Mouse (Mus musculus): ENCODE data around the gene Slc27a1.

The Slc27a1 gene

GRCm38 (mm10) chr8:71586891-71587290 lies 18.2 kb downstream of the Slc27a1 start:
- DNase-seq (ENCODE audit: low spot score): no peak

DNA sequence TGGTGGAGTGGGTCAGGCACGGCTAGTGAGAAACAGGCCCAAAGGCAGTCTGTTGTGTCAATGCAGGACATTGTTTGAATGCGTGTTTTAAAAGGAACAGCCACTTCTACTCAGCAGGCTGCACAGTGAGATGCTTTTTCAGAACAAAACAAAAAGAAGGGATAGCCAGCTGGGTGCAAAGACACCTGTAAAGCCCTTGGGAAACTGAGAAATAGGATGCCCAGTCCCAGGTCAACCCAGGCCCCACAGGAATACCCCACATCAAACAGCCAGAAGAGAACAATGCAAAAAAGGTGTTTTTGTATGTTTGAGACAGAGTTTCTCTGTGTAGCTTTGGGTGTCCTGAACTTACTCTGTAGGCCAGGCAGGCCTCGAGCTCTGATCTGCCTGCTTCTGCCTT lies 20.1 kb downstream of the Slc27a1 start:
- DNase-seq (ENCODE audit: low spot score): no peak

- no peak for DNase-seq (ENCODE audit: low spot score)
Measured at GRCm38 (mm10) chr8:71591017-71591416, 22.3 kb downstream of the Slc27a1 start.

DNA sequence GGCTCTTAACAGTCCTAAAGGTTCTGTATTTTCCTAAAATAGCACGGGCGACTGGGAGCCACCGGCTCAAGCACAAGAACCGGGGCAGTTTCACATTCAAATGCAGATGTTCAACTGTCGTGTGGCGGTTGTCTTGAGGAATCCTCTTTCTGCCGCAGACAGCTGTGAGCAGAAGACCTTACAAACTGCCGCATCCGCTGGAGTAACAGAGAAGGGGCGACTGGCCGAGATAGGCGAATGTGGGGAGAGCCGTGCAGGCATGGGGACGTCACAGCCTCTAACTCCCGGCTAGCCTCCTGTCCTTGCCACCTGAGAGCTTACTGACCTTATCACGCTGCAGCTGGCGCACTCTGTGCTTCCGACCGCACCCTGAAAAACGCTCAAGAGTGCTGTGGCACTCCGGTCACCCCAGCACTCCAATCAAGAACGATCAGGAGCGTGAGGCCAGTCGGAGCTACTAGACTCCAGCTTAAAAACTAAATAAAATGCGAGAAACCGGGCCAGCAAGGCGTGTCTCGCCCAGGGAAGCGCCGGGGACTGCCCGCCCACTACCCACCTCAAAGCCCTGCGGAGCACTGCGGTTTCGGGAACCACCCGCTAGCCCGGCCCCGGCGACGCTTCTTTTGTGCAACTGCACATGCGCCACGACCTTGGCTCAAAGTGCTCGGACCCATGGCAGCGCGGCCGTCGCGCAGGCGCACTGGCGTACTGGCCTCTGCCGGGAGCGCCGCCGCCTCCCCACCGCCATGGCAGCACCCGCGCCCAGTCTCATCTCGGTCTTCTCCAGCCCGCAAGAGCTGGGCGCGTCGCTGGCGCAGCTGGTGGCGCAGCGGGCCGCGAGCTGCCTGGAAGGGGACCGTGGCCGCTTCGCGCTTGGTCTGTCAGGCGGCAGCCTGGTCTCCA lies 23.0 kb downstream of the Slc27a1 start, which contains the start of gene Pgls:
Gene Pgls, plus strand, starts transcription at position 706 of the 903 bp plus-strand sequence.
- peak; percentile 96 for DNase-seq (ENCODE audit: low spot score)

GRCm38 (mm10) chr8:71592374-71593170 lies 23.9 kb downstream of the Slc27a1 start:
- DNase-seq (ENCODE audit: low spot score): peak; percentile 89

DNA sequence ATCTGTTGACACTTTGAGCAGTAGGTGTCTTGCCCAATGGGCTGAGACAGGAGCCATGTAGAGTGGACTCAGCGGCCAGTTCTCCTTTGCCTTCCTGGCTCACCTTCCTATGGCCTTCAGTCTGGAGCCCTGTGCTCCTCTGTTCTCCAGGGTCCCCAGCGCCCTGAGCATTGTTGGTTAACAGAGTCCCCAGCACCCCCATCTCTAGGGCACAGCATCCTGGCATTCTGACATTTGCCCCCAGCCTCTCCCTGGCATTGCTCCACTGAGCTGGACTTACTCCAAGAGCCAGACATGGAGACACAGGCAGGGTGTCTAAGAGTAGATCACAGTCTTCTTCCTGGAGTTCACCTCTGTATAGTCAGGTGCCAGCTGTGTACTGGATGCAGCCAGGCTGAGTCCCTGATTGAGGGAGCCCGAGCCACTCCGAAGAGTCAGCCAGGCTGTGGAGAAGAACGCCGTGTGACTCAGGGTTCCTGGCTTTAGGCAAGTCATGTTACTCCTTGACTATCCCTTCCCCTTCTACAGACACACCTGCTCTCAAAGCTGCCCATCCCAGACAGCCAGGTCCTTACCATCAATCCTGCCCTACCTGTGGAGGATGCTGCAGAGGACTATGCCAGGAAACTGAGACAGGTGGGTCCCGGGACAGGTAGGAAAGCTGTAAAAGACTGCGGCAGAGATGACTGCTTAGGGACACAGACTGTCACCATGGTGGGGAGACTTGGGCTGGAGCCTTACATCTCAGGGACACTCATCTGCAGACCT lies 25.1 kb downstream of the Slc27a1 start:
- DNase-seq (ENCODE audit: low spot score): no peak

DNA sequence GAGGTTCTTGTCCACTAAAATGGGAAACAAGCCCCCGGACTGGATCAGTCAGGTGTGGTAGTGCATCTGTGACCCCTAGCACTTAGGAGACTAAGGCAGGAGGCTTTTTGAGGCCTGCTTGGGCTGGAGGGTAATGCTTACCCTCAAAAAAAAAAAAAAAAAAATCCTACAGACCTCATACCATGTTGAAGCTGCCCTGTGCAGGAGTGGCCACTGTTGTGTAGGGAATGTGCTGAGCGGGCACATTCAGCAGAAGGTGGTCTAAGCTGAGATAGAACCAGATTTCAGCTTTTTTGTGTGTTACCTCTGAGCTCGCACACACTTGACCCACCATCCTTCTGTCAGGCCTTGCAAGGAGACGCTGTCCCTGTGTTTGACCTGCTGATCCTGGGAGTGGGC lies 25.6 kb downstream of the Slc27a1 start:
- no peak for DNase-seq (ENCODE audit: low spot score)

GRCm38 (mm10) chr8:71595862-71596261 lies 27.2 kb downstream of the Slc27a1 start:
- peak; percentile 91 for DNase-seq (ENCODE audit: low spot score)

DNA sequence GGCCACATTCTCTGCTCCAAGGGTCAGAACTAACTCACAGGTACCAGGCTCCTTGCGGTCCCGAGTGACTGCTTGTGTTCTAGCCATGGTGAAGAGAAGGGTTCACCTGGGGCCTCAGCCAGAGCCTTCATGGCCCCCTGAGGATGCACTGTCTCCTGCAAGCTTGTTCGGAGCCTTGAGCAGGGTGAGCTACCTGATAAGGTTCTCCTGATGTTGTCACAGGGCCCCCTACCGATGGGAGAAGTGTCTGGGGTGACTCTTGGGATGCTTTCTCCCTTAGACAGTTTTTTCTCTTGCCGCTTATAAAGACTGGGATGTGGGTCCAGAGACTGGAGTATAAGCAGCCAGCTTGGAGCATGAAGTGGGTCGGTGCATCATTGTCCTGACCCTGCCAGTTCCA lies 27.7 kb downstream of the Slc27a1 start:
- DNase-seq (ENCODE audit: low spot score): no peak

DNA sequence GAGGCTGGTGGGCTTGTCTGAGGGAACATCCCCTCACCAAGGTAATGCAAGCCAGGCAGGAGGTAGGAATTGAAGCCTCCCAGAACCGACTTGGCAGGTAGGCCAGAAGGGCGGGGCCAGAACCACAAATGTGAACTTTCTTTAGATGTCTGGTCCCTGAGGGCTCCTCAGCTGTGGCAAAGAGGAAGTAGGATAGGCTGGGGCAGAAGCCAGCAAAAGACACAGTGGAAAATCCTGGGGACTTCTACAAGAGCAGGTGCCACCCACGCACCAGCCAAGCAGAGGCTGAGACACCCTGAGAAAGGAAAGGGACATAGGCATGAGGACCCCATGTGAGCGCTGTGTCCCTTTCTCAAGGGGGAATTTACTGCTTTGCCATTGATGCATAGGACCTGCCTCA lies 28.1 kb downstream of the Slc27a1 start:
- no peak for DNase-seq (ENCODE audit: low spot score)

- no peak for DNase-seq (ENCODE audit: low spot score)
Measured at GRCm38 (mm10) chr8:71597451-71597850, 28.8 kb downstream of the Slc27a1 start, which contains the start of gene Fam129c. TSS of gene Fam129c (plus strand) at chr8:71597648.

DNA sequence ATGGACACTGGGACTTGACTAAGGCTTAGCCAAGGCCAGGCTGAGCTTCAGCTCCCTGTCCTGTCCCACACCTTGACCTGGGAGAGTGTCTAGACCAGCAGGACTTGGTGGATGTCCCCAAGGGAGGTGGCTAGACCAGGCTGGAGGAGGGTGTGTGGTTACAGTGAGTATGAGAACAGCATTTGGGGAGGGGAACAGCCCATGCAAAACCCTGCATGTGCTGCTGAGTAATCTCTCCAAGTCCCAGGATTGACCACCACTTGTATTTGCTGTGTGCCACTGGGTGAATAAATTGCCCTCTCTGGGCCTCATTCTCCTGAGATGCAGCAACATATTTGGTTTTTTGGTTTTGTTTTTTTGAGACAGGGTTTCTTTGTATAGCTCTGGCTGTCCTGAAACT lies 29.7 kb downstream of the Slc27a1 start:
- no peak for DNase-seq (ENCODE audit: low spot score)

GRCm38 (mm10) chr8:71598841-71599240 lies 30.2 kb downstream of the Slc27a1 start:
- no peak for DNase-seq (ENCODE audit: low spot score)

GRCm38 (mm10) chr8:71601939-71602665 lies 33.4 kb downstream of the Slc27a1 start:
- no peak for DNase-seq (ENCODE audit: low spot score)

GRCm38 (mm10) chr8:71602666-71603334 lies 34.1 kb downstream of the Slc27a1 start:
- no peak for DNase-seq (ENCODE audit: low spot score)

- no peak for DNase-seq (ENCODE audit: low spot score)
Measured at GRCm38 (mm10) chr8:71604021-71604420, 35.3 kb downstream of the Slc27a1 start.

DNA sequence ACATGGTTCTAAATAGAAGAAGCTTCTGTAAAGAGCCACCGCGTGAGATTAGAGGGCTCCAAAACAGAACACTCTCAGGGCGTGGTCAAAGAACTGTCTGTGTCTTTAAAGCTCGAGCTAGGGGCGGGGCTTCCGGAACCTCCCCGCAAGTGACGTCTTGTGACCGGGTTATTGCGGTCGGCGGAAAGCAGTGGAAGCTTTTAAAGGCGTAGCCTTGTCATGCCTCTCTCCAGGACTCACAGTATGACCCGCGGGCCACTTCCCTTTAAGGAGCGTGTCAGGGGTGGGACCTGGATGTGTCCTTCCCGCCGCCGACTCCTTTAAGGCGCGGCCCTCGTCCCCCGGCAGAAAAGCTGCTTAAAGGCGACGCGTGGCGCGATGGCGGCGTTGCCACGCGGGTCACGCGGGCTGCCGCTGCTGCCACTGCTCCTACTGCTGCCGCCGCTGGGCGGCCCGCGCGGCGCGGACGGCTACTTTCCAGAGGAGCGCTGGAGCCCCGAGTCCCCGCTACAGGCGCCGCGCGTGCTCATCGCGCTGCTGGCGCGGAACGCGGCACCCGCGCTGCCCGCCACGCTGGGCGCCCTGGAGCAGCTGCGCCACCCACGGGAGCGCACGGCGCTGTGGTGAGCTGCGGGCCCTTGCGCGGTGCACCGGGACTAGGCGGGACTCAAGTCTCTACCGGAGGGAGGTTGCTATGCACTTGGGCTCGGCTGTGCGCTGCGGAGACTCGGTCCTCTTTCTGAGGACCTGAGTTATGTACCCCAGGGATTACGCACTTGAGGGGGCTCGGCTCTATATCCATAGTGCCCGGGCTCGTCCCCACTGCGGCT lies 42.4 kb downstream of the Slc27a1 start, which contains the start of gene Colgalt1:
Gene Colgalt1, plus strand, starts transcription at position 177 of the 830 bp plus-strand sequence.
- peak; percentile 99 for DNase-seq (ENCODE audit: low spot score)

DNA sequence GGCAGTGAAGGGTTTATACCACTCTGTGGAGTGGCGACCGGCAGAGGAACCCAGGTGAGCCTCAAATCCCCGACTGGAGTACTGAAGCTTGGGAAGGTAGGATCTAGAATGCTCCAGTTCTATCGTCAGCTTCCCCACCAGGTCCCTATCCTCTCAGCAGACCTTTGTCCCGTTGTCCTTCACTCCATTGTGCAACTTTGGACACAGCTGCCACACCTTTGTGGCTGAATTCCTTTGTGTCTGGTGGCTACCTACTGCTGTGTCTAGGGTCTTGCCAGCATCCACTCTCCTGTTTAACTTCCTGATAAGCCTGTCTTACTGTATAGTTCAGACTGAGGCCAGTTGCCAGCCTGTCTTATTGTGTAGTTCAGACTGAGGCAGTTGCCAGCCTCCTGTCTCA lies 43.5 kb downstream of the Slc27a1 start:
- DNase-seq (ENCODE audit: low spot score): no peak

- DNase-seq (ENCODE audit: low spot score): no peak
Measured at GRCm38 (mm10) chr8:71613418-71613817, 44.7 kb downstream of the Slc27a1 start.

- DNase-seq (ENCODE audit: low spot score): no peak
Measured at GRCm38 (mm10) chr8:71619786-71620185, 51.1 kb downstream of the Slc27a1 start.
